Mouse (Mus musculus): ENCODE data around the gene Tbc1d13. TPM values are rescaled to one million over a fixed set of nuclear protein-coding genes. Genes with fewer than 3 reads are reported as not detected.

The Tbc1d13 gene
- 10 to 100 TPM; 18.8 to 19.6 TPM for total RNA-seq (2021)
- long read RNA-seq, experiment 1: 0 reads
- long read RNA-seq, experiment 2: 0 reads

DNA sequence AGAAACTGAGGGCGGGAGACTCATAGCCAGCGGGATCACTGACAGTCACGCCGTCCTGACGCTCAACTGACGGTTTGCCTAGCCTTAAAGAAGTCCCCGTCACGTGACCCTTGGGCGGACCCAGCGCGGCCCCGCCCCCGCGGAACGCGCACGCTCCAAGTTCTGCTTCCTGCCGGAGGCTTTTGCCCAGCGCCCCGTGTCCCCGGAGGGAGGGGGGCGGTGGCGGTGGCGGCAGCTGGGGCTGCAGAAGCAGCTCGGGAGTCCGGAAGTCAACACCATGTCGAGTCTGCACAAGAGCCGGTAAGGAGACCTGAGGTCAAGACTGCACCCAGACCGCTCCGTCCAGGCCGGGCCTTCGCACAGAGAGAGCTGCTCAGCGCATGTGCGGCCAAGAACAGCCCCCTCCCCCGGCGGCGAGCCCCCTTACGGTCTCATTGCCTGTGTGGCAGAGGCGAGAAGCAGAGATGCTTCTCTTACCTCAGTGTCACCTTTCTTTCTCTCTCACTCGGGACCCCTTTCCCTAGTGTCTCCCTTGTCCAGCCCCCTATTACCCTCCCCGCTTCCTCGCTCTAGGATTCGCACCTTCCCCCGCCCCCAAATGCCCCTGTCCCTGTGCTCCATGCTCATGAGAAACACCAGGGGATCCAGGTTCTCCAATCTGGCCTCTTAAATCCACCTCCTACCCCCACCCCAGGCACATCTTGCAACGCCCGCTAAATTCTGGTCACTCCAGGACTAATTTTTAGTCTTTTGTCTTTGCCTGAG lies at the start of gene Tbc1d13:
Gene Tbc1d13, plus strand, starts transcription at position 134 of the 765 bp plus-strand sequence.
- intact Hi-C loops (cut with DNase I): no loop called here
- DNase-seq: peak; percentile 98 to 99

GRCm38 (mm10) chr2:30084113-30084512 lies 49.4 kb upstream of the Tbc1d13 start:
- intact Hi-C loops (cut with DNase I): no loop called here
- no peak for DNase-seq

DNA sequence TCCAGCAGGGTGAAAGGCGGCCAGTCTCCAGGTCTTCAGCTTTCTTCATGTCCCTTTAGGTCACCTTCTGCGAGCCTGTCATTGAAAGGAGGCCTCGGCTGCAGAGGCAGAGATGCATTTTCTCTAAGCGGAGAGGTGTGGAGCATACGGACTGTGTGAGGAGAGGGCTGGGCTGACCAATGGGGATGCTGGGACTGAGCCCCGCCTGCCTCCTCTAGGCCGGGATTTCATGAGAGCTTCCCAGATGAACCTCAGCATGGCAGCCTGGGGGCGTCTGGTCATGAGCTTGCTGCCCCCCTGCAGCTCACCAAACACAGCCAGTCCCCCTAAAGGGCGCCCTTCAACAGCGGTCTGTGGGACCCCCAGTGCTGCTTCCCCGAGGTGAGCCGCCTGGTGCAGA lies 48.9 kb upstream of the Tbc1d13 start:
- DNase-seq: no peak
- intact Hi-C loops (cut with DNase I): no loop called here

DNA sequence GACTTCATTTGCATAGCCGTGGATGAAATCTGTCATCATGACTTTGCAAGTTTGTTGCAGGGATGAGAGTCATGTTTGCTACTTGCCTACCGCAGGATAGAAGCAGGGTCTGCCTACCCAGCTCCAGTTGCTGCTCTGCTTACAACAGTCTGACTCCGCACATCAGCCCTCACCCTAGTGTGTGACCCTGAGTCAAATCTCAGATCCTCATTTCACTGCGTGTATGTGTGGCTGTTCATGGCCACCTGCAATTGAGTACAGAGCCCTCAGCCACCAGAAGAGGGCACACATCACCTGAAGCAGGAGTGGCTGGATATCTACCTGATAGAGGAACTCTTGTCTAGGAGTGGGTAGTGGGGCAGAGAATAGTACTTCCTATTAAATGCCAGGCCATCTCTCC lies 46.2 kb upstream of the Tbc1d13 start:
- no peak for DNase-seq

DNA sequence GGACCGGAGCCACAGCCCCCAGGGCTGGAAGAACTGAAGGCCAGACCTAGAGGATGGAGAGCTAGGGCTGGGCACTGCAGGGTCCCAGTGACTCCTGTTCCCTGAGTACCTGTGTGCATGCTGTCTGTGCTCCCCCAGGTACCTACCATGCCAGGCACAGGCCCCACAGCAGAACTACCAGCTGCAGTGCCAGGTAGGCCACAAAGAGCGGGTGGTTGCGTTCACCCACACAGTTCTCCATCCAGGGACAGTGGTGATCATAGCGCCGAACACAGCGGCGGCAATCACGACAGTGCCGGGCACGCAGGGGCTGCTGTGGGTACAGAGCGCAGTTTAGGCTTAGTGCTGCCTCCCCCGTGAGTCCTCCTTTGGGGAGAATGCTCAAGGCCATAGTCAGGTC lies 42.0 kb upstream of the Tbc1d13 start:
- intact Hi-C loops (cut with DNase I): no loop called here

More for the DNA sequence above, 46.2 kb upstream of the Tbc1d13 start:
- intact Hi-C loops (cut with DNase I): no loop called here

DNA sequence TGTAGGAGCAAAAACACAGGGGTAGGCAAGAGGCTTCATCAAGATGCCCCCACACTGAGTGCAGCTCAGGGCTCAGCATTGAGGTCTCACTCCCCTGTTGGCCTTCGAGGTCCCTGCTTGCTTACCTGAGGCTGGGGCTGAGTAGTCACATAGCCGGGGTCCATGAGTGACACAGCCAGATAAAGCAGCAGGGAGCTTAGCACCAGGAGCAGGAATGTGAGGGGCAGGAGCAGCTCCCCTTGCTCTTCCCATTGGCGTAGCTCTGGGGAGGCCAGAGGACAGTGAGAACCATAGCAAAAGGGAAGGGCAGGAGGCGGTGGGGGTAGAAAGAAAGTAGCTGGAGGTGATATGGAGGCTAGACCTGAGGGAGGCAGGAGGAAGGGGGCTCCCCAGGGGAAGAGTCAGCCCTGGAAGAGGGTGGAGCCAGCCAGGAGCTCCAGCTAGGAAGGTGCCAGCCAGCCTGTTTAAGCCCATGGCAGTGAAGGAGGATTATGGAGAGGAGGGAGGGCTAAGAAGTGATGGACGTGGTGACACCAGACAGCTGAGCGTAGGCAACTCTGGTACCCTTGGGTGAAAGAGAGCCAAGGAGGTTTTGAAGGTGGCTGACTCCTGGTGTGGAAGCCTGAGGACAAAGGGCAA lies 41.1 kb upstream of the Tbc1d13 start:
- DNase-seq: no peak
- intact Hi-C loops (cut with DNase I): loop anchor here (1.0 kb wide), 1 partner anchor 14 kb away; no protein-coding TSS in a partner anchor

More for the DNA sequence above, 42.0 kb upstream of the Tbc1d13 start:
- DNase-seq: no peak

DNA sequence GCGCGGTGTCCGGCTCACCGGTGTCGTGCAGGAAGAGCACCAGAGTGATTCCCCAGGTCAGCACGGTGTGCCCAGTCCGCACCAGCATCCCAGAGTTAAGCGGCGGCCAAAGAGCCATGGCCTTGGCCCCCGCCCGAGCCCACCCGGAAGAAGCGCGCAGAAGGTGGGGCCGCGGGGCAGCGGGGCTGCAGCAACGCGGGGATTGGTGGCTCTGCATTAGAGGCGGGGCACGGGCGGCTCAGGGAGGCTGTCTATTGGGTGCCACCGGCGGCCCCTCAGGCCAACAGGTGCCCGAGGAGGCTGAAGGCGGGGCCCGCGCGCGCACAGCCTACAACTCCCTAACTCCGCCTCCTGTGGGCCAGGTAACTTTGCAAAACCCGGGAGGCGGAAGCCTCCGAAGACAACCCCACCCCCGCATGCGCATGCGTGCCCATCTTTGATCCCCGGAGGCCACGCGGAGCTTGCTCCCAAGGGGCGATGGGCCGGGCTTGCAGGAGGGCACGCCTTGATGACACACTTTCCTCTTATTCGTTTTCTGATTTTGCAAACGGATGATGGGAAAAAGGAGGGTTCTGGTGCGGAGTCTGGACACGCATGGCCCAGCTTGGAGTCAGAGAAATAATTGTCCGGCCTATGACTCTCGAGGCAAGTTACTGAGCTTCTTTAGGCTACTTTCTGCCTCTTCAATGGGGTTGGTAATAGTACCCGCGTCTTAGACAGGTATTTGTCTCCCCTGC lies 39.9 kb upstream of the Tbc1d13 start, which contains the start of gene Zdhhc12:
Gene Zdhhc12, minus strand, starts transcription at position 178 of the 737 bp plus-strand sequence.
- peak; percentile 90 to 92 for DNase-seq
- intact Hi-C loops (cut with DNase I): no loop called here

GRCm38 (mm10) chr2:30094208-30094588 lies 39.3 kb upstream of the Tbc1d13 start:
- DNase-seq: no peak
- intact Hi-C loops (cut with DNase I): no loop called here

GRCm38 (mm10) chr2:30095882-30096527 lies 37.5 kb upstream of the Tbc1d13 start:
- intact Hi-C loops (cut with DNase I): loop anchor here (1.0 to 2.0 kb wide), 2 partner anchors 18 to 53 kb away; no protein-coding TSS in a partner anchor
- peak; percentile 59 to 72 for DNase-seq

DNA sequence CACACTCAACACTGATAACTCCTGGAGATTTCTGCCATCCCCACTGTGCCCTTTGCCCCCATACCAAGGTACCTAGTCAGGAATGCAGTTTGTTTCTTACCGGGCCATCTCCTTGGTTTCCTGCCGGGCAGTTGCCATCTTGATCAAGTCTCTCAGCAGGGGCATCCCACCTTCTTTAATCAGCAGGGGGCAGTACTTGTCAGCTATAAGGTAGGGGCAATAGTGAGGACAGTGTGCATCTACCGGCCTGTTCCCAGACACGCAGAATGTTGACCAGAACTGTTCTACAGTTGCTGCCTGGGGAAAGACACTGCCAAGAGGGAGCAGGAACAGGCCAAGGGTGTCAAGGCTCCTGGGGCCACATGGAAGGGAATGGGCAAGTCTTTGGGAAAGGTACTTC lies 33.3 kb upstream of the Tbc1d13 start:
- intact Hi-C loops (cut with DNase I): no loop called here
- DNase-seq: no peak

DNA sequence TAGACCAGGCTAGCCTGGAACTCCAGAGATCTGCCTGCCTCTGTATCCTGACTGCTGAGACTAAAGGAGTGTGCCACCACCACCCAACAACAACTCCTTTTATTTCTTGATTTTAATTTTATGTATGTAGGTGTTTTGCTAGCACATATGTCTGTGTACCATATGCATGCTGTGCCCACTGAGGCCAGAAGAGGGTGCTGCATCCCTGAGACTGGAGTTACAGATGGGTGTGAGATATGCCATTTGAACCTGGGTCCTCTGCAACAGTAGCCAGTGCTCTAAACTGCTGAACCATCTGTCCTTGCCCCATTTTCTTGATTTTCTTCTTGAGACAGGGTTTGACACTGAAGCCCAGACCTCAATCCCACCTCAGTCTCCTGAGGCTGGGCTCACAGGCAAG lies 27.2 kb upstream of the Tbc1d13 start:
- DNase-seq: peak; percentile 43 to 61
- intact Hi-C loops (cut with DNase I): no loop called here

- intact Hi-C loops (cut with DNase I): no loop called here
- DNase-seq: no peak
Observed at GRCm38 (mm10) chr2:30107646-30108045, 25.9 kb upstream of the Tbc1d13 start.

GRCm38 (mm10) chr2:30108260-30108659 lies 25.3 kb upstream of the Tbc1d13 start:
- DNase-seq: no peak
- intact Hi-C loops (cut with DNase I): no loop called here

DNA sequence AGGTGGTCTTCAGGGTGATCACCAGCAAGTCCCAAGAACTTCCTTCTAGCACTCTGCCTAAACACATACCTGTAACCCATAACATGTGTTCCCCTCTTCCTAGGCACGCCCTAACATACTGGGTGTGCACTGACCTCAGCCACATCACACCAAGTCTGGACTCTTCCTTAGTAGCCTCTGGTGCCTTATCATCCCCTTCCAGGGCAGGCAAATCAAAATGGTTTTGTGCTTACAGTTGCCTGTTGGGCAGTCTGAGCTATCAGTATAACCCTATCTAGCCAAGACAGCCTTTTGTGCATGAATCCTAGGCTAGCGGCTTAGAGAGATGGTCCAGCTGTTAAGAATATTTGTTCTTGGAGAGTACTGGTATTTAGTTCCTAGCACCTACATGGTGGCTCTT lies 22.0 kb upstream of the Tbc1d13 start:
- intact Hi-C loops (cut with DNase I): no loop called here
- DNase-seq: no peak

- DNase-seq: no peak
- intact Hi-C loops (cut with DNase I): no loop called here
Observed at GRCm38 (mm10) chr2:30112564-30112963, 21.0 kb upstream of the Tbc1d13 start.

- DNase-seq: no peak
- intact Hi-C loops (cut with DNase I): no loop called here
Observed at GRCm38 (mm10) chr2:30119641-30120051, 13.9 kb upstream of the Tbc1d13 start.

DNA sequence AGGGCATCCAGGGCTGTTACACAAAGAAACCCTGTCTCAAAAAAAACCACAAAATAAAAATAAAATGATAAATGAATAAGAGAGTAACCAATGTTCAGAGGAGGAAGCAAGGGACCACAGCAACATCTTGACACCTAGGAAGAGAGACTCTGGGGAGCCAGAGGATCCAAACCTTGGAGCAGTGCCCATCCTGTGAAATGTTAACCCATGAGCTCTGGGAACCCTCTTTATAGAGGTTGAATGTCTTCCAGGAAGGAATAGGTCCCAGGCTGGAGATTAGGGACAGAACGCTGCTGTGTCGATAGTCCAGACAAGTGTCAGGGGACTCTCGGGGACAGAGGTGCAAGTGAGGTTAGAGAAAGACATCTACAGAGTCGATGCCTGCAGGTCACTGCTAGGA lies 13.3 kb upstream of the Tbc1d13 start:
- intact Hi-C loops (cut with DNase I): no loop called here
- DNase-seq: no peak

DNA sequence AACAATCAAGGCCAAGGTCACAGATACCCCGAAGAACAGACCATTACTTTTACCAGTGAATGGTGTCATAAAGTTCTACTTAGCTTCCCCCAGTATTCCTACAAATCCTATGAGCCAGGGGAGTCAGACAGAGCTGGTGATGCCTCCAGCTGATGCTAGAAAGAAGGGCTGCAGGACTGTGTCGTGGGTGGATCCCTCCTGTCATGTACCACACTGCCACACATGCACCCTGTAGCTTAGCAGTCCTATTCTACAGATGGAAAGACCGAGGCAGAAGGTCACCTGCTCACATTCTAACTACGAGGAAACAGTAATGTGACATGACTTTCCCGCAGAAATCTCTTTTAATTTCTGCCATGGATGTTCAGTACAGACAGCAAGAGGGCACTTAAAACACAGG lies 10.8 kb upstream of the Tbc1d13 start:
- intact Hi-C loops (cut with DNase I): no loop called here
- DNase-seq: no peak

DNA sequence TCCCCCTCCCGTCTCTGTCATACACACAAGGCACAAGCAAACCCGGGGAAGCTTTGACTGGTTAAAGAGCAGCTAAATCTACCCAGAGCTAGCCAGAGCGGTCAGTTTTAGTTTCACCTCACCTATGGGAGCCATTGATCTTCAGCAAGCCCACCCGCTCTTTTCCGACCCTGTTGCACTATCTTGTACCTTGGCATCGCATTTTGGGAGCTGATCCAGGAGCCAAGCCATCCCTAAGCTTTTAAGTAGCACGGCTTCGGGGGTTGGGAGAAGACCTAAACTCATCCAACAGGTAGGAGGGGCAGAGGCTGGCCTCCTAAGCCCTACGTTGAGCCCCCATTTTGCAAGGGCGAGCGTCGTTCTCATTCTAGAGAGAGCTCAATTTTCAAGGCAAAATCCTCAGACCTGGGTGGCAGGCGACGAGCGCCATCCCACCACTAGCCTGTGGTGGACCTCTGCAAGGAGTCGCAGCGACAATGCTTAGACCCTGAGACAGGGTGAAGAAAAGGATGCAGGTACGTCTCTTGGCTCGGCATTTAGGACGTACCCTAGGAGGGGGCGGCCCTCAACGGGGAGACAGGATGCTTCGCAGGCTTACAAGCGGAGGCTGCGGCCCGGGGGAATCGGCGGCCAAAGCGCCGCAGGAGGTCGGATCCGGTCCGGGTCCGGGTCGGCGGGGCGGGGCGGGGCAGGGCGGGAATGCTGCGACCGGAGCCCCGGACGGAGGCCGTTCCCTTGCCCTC lies 9.6 kb upstream of the Tbc1d13 start:
- no peak for DNase-seq
- intact Hi-C loops (cut with DNase I): no loop called here

All from heart, postnatal 14 days (tissue).